Mouse (Mus musculus) heart, embryonic 11.5 days (tissue): ENCODE data around the gene Tacc2. TPM values are rescaled to one million over a fixed set of nuclear protein-coding genes. Genes with fewer than 3 reads are reported as not detected.
A peak's percentile ranks its signal among the peaks of the same experiment; 100 is the strongest.

Experiments
- ATAC-seq: fragments of 200-750 bp; cut with Nextera tagmentation; replicated peaks from 2 replicates; pipeline ENCODE4 v1.8.0; 2017; ENCODE audit warnings: moderate library complexity; ENCODE audit not compliant: insufficient number of reproducible peaks, low FRiP score, low TSS enrichment
- H3K27ac ChIP-seq: fragments of 300-500 bp; sonication (generic); 2 replicates; pipeline ENCODE4 v1.5.1; 2014; ENCODE audit warnings: mild to moderate bottlenecking, low read depth, low read length
- H3K27me3 ChIP-seq: fragments of 300-500 bp; sonication (generic); 2 replicates; pipeline ENCODE4 v1.6.1; 2014; ENCODE audit warnings: mild to moderate bottlenecking, low read length, mixed read lengths; ENCODE audit not compliant: control insufficient read depth, insufficient read depth
- H3K36me3 ChIP-seq: fragments of 300-500 bp; sonication (generic); 2 replicates; pipeline ENCODE4 v1.6.1; 2014; ENCODE audit warnings: mild to moderate bottlenecking, low read length, moderate library complexity, mixed read lengths; ENCODE audit not compliant: control insufficient read depth, insufficient read depth
- H3K4me1 ChIP-seq: fragments of 300-500 bp; sonication (generic); 2 replicates; pipeline ENCODE4 v1.6.1; 2014; ENCODE audit warnings: low read length; ENCODE audit not compliant: control insufficient read depth, insufficient read depth
- H3K4me2 ChIP-seq: fragments of 300-500 bp; sonication (generic); 2 replicates; pipeline ENCODE4 v1.6.1; 2014; ENCODE audit warnings: mild to moderate bottlenecking, moderate library complexity
- H3K4me3 ChIP-seq: fragments of 300-500 bp; sonication (generic); 2 replicates; pipeline ENCODE4 v1.5.1; 2014; ENCODE audit warnings: low read depth, low read length
- H3K9ac ChIP-seq: fragments of 300-500 bp; sonication (generic); 2 replicates; pipeline ENCODE4 v1.6.1; 2014; ENCODE audit warnings: mild to moderate bottlenecking, low read depth, low read length, moderate library complexity
- H3K9me3 ChIP-seq: fragments of 300-500 bp; sonication (generic); replicated peaks from 2 replicates; pipeline ENCODE4 v1.6.1; 2016; ENCODE audit warnings: low read length; ENCODE audit not compliant: control insufficient read depth
- WGBS: fragments of 180-500 bp; shearing (Covaris S2); extraction: QIAGEN DNeasy Blood & Tissue Kit; methylation state at CpG from one replicate; pipeline ENCODE4 v1.1.7; 2014; ENCODE audit not compliant: insufficient replicate concordance; 5-methylcytosine and 5-hydroxymethylcytosine counted together
- polyA plus RNA-seq: library from polyadenylated mRNA; unstranded; fragments of >200 nt; fragmentation: Nextera tagmentation; extraction: Ambion mirVana; gene quantifications from 2 replicates; pipeline ENCODE4 v1.2.1, GENCODE M21; 2014

The Tacc2 gene
- polyA plus RNA-seq, 1 experiment from 2014 or later = 42.2 TPM

DNA sequence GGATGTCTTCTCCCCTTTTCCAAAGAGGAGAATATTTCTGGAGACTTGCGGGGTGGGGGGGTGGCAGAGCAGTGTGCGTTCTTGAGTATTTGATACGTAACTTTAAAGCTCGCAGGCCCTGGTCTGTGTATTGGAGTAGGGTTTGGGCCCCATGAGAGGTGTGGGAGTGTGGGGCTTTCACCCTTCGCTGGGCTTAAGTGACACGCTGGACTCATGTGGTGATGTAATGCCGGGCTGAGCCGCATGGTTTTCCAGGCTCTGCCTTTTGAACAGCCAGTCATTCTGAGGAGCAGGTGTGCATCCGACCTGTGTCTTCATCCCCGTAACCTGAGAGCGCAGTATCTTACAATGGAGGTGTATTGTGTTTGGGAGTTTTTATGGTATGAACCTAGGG lies 116.6 kb downstream of the Tacc2 start:
- no peak for ATAC-seq
- Histone ChIP-seq H3K9ac (peak overlapping the region; percentile 93), H3K27ac (peak overlapping the region; percentile 98), H3K4me2 (peak overlapping the region; percentile 94), H3K4me3 (peak overlapping the region; percentile 68), H3K9me3 (no peaks in the 10 kb centered on the region), H3K4me1 (peaks cover 61% of the 10 kb centered on the region), H3K36me3 (no peaks in the 10 kb centered on the region), H3K27me3 (no peaks in the 10 kb centered on the region)
- 22% methylated on average over 11 of the region's 11 CpGs for WGBS

DNA sequence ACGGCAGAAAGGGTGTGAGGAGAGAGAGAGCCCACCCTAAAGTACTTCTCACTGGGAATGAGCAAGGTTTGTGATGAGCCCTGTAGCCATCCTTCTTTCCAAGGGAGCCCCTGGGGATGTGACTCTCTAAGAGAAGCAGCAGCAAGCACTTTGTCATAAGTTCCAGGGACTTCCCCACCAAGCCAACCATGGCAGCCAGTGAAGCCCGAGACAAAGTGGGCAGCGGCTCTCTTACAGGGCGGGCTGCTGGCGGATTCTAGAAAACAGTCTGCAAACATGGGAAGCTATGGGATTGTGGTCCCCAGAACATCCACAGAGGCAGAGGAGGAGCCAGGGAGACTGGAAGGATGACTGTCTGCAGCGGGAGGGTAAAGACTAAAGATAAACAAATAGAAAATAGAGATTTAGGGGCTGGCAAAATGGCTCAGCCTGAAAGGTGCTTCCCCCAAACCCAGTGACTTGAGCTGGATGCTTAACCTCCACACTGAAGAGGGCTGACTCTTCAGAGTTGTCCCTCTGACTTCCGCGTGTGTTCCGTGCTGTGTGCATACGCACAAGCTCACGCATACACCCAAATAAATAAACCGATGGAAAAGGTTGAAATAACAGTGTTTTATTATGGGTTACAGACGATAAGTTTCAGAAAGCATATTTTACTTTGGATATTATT lies 118.6 kb downstream of the Tacc2 start:
- 70% methylated on average over 13 of the region's 13 CpGs for WGBS
- Histone ChIP-seq H3K9ac (0 out of 2 replicates have a peak overlapping the region, but pooled peaks have one; percentile 43), H3K27ac (peak overlapping the region; percentile 15; the same call in 1 of the 2 replicates), H3K4me1 (peaks cover 57% of the 10 kb centered on the region), H3K36me3 (peaks cover 3% of the 10 kb centered on the region; the same call in 1 of the 2 replicates), H3K4me3 (no peak overlapping the region), H3K27me3 (no peaks in the 10 kb centered on the region), H3K9me3 (no peaks in the 10 kb centered on the region), H3K4me2 (0 out of 2 replicates have a peak overlapping the region, but pooled peaks have one; percentile 7)
- no peak for ATAC-seq

DNA sequence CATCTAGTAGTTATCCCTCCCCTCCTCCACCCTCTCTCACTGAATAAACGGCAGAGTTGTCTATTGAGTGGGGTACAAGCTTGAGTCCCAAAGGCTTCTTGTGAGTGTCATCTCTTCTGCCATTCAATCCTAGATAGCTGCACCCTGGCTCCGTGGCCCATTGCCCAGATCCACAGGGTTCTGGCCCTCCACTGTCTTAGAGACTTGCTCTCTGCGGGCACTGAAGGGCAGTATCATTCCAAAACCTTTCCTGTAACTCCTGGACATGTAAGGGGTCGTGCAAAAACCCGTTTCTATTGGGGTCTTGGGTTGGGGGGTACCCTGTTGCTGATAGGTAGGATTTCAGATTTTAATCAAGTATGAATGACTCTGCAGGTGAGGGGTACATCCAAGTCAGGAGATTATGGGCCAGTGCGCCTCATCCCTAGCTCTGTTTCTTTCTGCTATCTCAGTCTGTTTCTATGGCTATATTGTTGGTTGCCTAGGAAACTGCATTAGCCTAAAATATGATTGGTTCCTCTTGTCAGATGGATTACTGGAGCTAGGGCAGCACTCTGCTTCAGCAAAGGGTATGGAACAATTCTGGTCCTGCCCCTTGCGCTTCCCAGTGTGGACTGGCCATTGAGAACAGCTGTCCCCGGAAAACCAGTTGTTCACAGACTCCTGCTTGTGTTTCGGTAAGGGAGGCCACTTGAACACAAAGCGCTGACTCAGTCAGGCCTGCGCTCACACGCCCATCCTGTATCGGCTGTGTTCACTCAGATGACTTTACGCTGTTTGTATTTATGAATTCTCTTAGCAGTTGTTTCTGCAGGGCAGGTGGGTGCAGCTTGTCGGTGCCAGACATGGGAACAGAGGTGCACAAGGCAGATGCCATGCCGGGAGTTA lies 119.4 kb downstream of the Tacc2 start:
- no peak for ATAC-seq
- peaks cover 3% of the 10 kb centered on the region; the same call in 1 of the 2 replicates for H3K36me3 ChIP-seq
- H3K4me2 ChIP-seq = no peak overlapping the region
- no peak overlapping the region for H3K4me3 ChIP-seq
- H3K9me3 ChIP-seq = no peaks in the 10 kb centered on the region
- no peaks in the 10 kb centered on the region for H3K27me3 ChIP-seq
- no peak overlapping the region for H3K27ac ChIP-seq
- peaks cover 49% of the 10 kb centered on the region for H3K4me1 ChIP-seq
- H3K9ac ChIP-seq = no peak overlapping the region
- WGBS = 77% methylated on average over 16 of the region's 16 CpGs

DNA sequence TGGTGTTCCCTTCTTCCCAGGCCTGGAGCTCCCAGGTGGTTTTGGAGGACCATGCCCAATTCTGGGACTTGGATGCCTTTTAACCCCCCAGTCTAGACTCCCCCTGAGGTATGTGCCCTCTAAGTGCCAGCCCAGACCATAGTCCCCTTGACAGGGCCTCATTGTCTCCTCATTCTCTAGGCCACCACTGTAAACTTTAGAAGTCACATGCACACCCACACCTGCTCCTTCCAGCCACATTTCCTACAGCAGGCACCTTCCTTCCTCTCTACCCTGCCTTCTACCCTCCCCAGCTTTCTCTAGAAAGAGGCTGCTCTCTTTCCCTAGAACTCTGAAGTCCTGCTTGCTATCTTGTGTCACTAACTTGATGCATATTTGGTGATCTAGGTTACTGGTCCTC lies 121.2 kb downstream of the Tacc2 start:
- H3K4me2 ChIP-seq = no peak overlapping the region
- H3K9ac ChIP-seq = no peak overlapping the region
- no peak for ATAC-seq
- H3K27me3 ChIP-seq = no peaks in the 10 kb centered on the region
- H3K27ac ChIP-seq = no peak overlapping the region
- H3K4me3 ChIP-seq = no peak overlapping the region
- peaks cover 42% of the 10 kb centered on the region for H3K4me1 ChIP-seq
- peaks cover 3% of the 10 kb centered on the region; the same call in 1 of the 2 replicates for H3K36me3 ChIP-seq
- H3K9me3 ChIP-seq = no peaks in the 10 kb centered on the region

DNA sequence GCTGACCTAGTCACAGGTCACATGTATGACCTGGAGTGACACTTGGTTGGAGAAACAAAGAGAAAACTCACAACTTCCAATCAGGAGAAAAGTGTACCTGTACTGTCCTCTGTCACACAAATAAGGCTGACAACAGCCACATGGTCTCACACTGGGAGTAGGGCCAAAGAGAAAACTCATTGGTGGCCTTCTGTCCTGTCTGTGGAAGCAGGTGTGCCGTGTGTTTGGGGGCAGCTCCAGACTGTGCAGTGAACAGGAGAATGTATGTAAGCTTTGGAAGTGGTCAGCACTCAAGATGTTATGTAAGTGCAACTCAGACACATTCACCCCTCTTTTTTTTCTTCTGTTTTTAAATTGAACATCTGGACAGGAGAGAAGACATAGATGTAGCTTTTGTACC lies 124.1 kb downstream of the Tacc2 start:
- WGBS = 77% methylated on average over 1 of the region's 1 CpGs
- no peaks in the 10 kb centered on the region for H3K9me3 ChIP-seq
- H3K27ac ChIP-seq = no peak overlapping the region
- no peak for ATAC-seq
- H3K36me3 ChIP-seq = peaks cover 3% of the 10 kb centered on the region; the same call in 1 of the 2 replicates
- H3K27me3 ChIP-seq = no peaks in the 10 kb centered on the region
- no peak overlapping the region for H3K4me3 ChIP-seq
- H3K9ac ChIP-seq = no peak overlapping the region
- H3K4me1 ChIP-seq = peaks cover 24% of the 10 kb centered on the region
- H3K4me2 ChIP-seq = no peak overlapping the region

DNA sequence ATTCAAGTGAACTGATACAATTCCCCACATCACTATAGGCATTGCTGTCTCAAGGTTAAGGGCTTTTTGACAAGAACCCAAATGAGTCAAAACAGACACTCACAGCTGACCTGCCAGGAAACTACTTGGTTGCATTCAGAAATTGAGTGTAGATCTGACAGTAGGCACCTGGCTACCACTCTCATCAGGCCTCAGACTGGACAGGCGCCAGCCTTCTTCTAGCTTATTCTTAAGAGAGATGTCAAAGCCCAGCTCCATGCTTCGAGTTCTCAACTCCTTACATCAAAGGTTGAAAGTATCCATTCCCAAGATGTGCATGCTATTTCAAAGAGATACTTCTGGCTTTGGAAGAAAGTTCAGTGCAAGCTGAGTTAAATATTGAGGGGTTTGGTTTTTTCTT lies 128.0 kb downstream of the Tacc2 start:
- Histone ChIP-seq H3K4me3 (no peak overlapping the region), H3K36me3 (no peaks in the 10 kb centered on the region; the same call in 1 of the 2 replicates), H3K27ac (no peak overlapping the region), H3K9ac (no peak overlapping the region), H3K4me1 (peaks cover 27% of the 10 kb centered on the region), H3K4me2 (no peak overlapping the region), H3K27me3 (no peaks in the 10 kb centered on the region), H3K9me3 (no peaks in the 10 kb centered on the region)
- 79% methylated on average over 2 of the region's 2 CpGs for WGBS
- no peak for ATAC-seq

DNA sequence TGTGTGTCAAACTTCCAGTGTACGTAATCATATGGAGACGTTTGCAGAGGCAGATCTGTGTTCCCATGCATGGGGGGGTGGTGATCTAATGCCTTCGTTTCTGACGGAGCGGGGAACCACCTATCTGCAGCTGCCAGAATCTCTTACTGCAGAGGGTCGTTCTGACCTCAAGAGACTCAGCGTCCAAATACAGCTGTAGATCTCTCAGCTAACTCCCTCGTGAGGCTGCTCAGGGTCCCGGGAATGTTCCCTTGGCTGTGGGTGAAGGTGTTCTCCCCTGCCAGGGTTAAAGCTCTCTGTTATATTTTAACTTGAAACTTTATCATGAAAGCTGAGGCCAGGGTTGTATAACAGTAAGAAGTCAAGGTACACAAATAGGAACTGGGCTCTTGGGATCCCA lies 131.7 kb downstream of the Tacc2 start:
- WGBS = 36% methylated on average over 9 of the region's 9 CpGs
- H3K36me3 ChIP-seq = no peaks in the 10 kb centered on the region
- ATAC-seq = no peak
- H3K9ac ChIP-seq = peak overlapping the region; percentile 31; the same call in 1 of the 2 replicates
- H3K4me1 ChIP-seq = peaks cover 23% of the 10 kb centered on the region
- H3K4me3 ChIP-seq = no peak overlapping the region
- no peak overlapping the region for H3K4me2 ChIP-seq
- peak overlapping the region; percentile 12; the same call in 1 of the 2 replicates for H3K27ac ChIP-seq
- no peaks in the 10 kb centered on the region for H3K9me3 ChIP-seq
- H3K27me3 ChIP-seq = no peaks in the 10 kb centered on the region

DNA sequence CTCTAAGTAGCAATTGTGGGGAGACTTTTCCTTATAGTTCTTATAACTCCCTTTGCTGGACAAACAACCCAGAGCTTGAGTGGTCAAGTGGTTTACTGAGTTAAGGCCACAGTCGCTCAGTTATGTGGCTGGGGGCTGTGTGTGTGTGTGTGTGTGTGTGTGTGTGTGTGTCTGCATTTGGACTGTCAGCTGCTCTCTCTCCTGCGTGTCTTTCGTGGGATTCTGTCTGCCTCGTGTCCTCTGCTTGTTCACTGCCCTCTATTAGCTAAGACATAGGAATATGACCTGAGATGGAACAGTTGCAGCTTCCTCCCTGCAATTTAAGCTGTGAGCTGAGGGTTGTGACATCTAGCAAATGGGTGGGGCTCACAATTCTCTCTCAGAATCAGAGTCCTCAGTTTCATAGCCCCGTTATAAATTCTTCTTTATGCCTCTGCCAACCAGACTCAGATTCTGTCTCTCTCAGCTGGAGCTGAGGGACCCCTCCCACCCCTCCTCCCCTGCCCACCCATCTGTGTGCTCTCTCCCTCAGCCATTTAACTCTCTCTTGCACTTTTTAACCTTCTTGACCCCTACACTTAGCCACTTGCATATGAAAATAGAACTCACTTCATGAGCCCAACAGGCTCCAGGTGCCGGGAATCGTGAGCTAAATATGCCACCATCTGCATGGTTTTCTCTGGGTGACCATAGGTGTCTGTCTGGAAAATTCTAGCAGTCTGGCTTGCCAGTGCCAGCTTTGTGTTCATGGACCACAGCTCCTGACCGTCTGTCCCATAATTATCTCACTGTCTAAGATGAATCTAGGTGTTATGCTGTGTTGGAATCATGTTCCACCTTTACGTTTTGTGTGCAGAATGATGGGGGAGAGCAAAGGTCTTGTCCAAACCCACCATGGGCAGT lies 132.4 kb downstream of the Tacc2 start:
- Histone ChIP-seq H3K27me3 (no peaks in the 10 kb centered on the region), H3K4me2 (no peak overlapping the region), H3K4me3 (no peak overlapping the region), H3K36me3 (no peaks in the 10 kb centered on the region), H3K27ac (peak overlapping the region; percentile 12; the same call in 1 of the 2 replicates), H3K9me3 (no peaks in the 10 kb centered on the region), H3K9ac (peak overlapping the region; percentile 31; the same call in 1 of the 2 replicates), H3K4me1 (peaks cover 23% of the 10 kb centered on the region)
- WGBS = 57% methylated on average over 9 of the region's 9 CpGs
- ATAC-seq = no peak
